In genomic region chr12:57548352-57548980, GRCm38 (mm10) we compare ENCODE assay signal across 11 mouse cellular contexts. TPM values are rescaled to one million over a fixed set of nuclear protein-coding genes. Genes with fewer than 3 reads are reported as not detected.
DNase-seq lines count a peak whose midpoint lies in the region; ATAC-seq lines count a peak whose summit lies in the region.
"Had no signal": no experiment of that assay in that cellular context is flagged by ENCODE, and none has a peak within 500 bp of the region (broad histone marks: within the 10 kb centered on the region; RNA-seq: fewer than 3 reads in every experiment).

No protein-coding gene starts in this region.

- peak overlapping the region; percentile 11 for H3K4me3 ChIP-seq in midbrain, embryonic 11.5 days (ENCODE audit: low read depth, low read length)
- no peak overlapping the region for H3K4me3 ChIP-seq in midbrain, embryonic 16.5 days (ENCODE audit: low read depth, low read length)
- peak overlapping the region; percentile 58 for H3K4me3 ChIP-seq in lung, embryonic 15.5 days
- H3K4me3 ChIP-seq in kidney, embryonic 14.5 days (ENCODE audit: low read length): no peak overlapping the region
- H3K4me3 ChIP-seq: embryonic facial prominence, embryonic 12.5 days; hindbrain, embryonic 15.5 days; limb, embryonic 15.5 days had no signal

- H3K27ac ChIP-seq in midbrain, embryonic 11.5 days (ENCODE audit: low read depth, low read length): no peak overlapping the region
- H3K27ac ChIP-seq in midbrain, embryonic 16.5 days (ENCODE audit: low read length): no peak overlapping the region
- H3K27ac ChIP-seq in lung, embryonic 15.5 days: peak overlapping the region; percentile 48
- H3K27ac ChIP-seq in kidney, embryonic 14.5 days (ENCODE audit: low read depth, low read length): no peak overlapping the region
- H3K27ac ChIP-seq: embryonic facial prominence, embryonic 12.5 days; hindbrain, embryonic 15.5 days; limb, embryonic 15.5 days had no signal

- H3K36me3 ChIP-seq in midbrain, embryonic 11.5 days (ENCODE audit: control insufficient read depth, insufficient read depth, low read length): no peaks in the 10 kb centered on the region
- H3K36me3 ChIP-seq in midbrain, embryonic 16.5 days (ENCODE audit: control insufficient read depth, insufficient read depth, low read length): no peaks in the 10 kb centered on the region
- H3K36me3 ChIP-seq in lung, embryonic 15.5 days: no peaks in the 10 kb centered on the region
- H3K36me3 ChIP-seq in kidney, embryonic 14.5 days (ENCODE audit: control insufficient read depth, insufficient read depth, low read length): no peaks in the 10 kb centered on the region
- H3K36me3 ChIP-seq: embryonic facial prominence, embryonic 12.5 days; hindbrain, embryonic 15.5 days; limb, embryonic 15.5 days had no signal

- under 1% methylated on average over 20 of the region's 20 CpGs for WGBS in midbrain, embryonic 11.5 days
- 1% methylated on average over 20 of the region's 20 CpGs for WGBS in midbrain, embryonic 16.5 days
- WGBS in lung, embryonic 15.5 days: 2% methylated on average over 20 of the region's 20 CpGs
- under 1% methylated on average over 20 of the region's 20 CpGs for WGBS in kidney, embryonic 14.5 days

- ATAC-seq in midbrain, embryonic 11.5 days (ENCODE audit: low FRiP score): no peak
- no peak for ATAC-seq in midbrain, embryonic 16.5 days
- no peak; the same call in 1 of the 2 replicates for ATAC-seq in lung, embryonic 15.5 days (ENCODE audit: borderline replicate concordance, extremely low read depth, low FRiP score, low TSS enrichment)
- ATAC-seq in monocyte, adult 5-6 weeks (replicated peaks; ENCODE audit: insufficient number of reproducible peaks, low FRiP score, low TSS enrichment, poor library complexity, severe bottlenecking): no peak
- no peak for ATAC-seq in kidney, embryonic 14.5 days (ENCODE audit: low FRiP score, low TSS enrichment)

- H3K9ac ChIP-seq in midbrain, embryonic 11.5 days (ENCODE audit: low read length): no peak overlapping the region
- H3K9ac ChIP-seq in midbrain, embryonic 16.5 days (ENCODE audit: low read depth, low read length): no peak overlapping the region
- peak overlapping the region; percentile 8; the same call in 1 of the 2 replicates for H3K9ac ChIP-seq in lung, embryonic 15.5 days
- H3K9ac ChIP-seq in kidney, embryonic 14.5 days (ENCODE audit: low read depth, low read length): no peak overlapping the region
- H3K9ac ChIP-seq: embryonic facial prominence, embryonic 12.5 days; hindbrain, embryonic 15.5 days; limb, embryonic 15.5 days had no signal

- no peaks in the 10 kb centered on the region for H3K9me3 ChIP-seq in midbrain, embryonic 11.5 days (ENCODE audit: control insufficient read depth, low read length)
- H3K9me3 ChIP-seq in midbrain, embryonic 16.5 days (replicated peaks; ENCODE audit: control insufficient read depth, low read length, poor library complexity, severe bottlenecking): no peaks in the 10 kb centered on the region
- no peaks in the 10 kb centered on the region for H3K9me3 ChIP-seq in lung, embryonic 15.5 days
- no peaks in the 10 kb centered on the region for H3K9me3 ChIP-seq in kidney, embryonic 14.5 days (ENCODE audit: control insufficient read depth, low read length)
- H3K9me3 ChIP-seq: embryonic facial prominence, embryonic 12.5 days; hindbrain, embryonic 15.5 days; limb, embryonic 15.5 days had no signal

- peak overlapping the region; percentile 36; the same call in 1 of the 2 replicates for H3K4me2 ChIP-seq in midbrain, embryonic 11.5 days
- no peak overlapping the region for H3K4me2 ChIP-seq in midbrain, embryonic 16.5 days (ENCODE audit: low read length)
- H3K4me2 ChIP-seq in lung, embryonic 15.5 days: peak overlapping the region; percentile 90
- H3K4me2 ChIP-seq in kidney, embryonic 14.5 days (replicated peaks; ENCODE audit: low read depth, low read length): no peak overlapping the region
- H3K4me2 ChIP-seq: embryonic facial prominence, embryonic 12.5 days; hindbrain, embryonic 15.5 days; limb, embryonic 15.5 days had no signal

- H3K4me1 ChIP-seq in midbrain, embryonic 11.5 days (ENCODE audit: control insufficient read depth, insufficient read depth, low read length): peaks cover 17% of the 10 kb centered on the region; the same call in 1 of the 2 replicates
- peaks cover 5% of the 10 kb centered on the region; the same call in 1 of the 2 replicates for H3K4me1 ChIP-seq in midbrain, embryonic 16.5 days (ENCODE audit: control insufficient read depth, insufficient read depth, low read length)
- peaks cover 12% of the 10 kb centered on the region for H3K4me1 ChIP-seq in lung, embryonic 15.5 days
- peaks cover 10% of the 10 kb centered on the region; the same call in 1 of the 2 replicates for H3K4me1 ChIP-seq in kidney, embryonic 14.5 days (ENCODE audit: control insufficient read depth, insufficient read depth, low read length)

- H3K27me3 ChIP-seq in midbrain, embryonic 11.5 days (ENCODE audit: control insufficient read depth, insufficient read depth, low read length): peaks cover 90% of the 10 kb centered on the region
- H3K27me3 ChIP-seq in midbrain, embryonic 16.5 days (ENCODE audit: control insufficient read depth, insufficient read depth, low read depth, low read length): peaks cover 77% of the 10 kb centered on the region
- peaks cover 97% of the 10 kb centered on the region for H3K27me3 ChIP-seq in lung, embryonic 15.5 days
- H3K27me3 ChIP-seq in kidney, embryonic 14.5 days (ENCODE audit: control insufficient read depth, insufficient read depth, low read length): peaks cover 92% of the 10 kb centered on the region

- peak; percentile 75 for DNase-seq in embryo, embryonic 10 days (ENCODE audit: low spot score)
- DNase-seq in embryo, embryonic 9.5 days (ENCODE audit: extremely low spot score): no peak
- peak; percentile 95 for DNase-seq in midbrain, embryonic 11.5 days (ENCODE audit: low spot score, missing footprints)
- DNase-seq in spleen, postnatal 36 days (ENCODE audit: low spot score in 2 of 2): no peak

RNA-seq across cellular contexts. Expression of gene Foxa1, which starts 1.8 kb away (rescaled TPM):
- polyA plus RNA-seq in midbrain, embryonic 11.5 days (2014; fragmentation: Nextera tagmentation; extraction: Ambion mirVana): 6.8 and 10.5 TPM in 2 replicates
- 1.1 and 1.8 TPM in 2 replicates for polyA plus RNA-seq in midbrain, embryonic 16.5 days (2015; fragmentation: Nextera tagmentation; extraction: Ambion mirVana)
- 14.8 and 18.0 TPM in 2 replicates for polyA plus RNA-seq in lung, embryonic 15.5 days (2015; fragmentation: Nextera tagmentation; extraction: Ambion mirVana)
- not detected in 3 replicates for total RNA-seq in monocyte, adult 5-6 weeks (2017)
- 1.5 and 1.6 TPM in 2 replicates for polyA plus RNA-seq in kidney, embryonic 14.5 days (2014; fragmentation: Nextera tagmentation; extraction: Ambion mirVana)
- polyA plus RNA-seq: limb, embryonic 15.5 days had no signal

RNA-seq across cellular contexts. Expression of gene Ttc6, which starts 15.4 kb away (rescaled TPM):
- 2.6 and 2.9 TPM in 2 replicates for polyA plus RNA-seq in midbrain, embryonic 11.5 days (2014; fragmentation: Nextera tagmentation; extraction: Ambion mirVana)
- 1.1 and 1.3 TPM in 2 replicates for polyA plus RNA-seq in midbrain, embryonic 16.5 days (2015; fragmentation: Nextera tagmentation; extraction: Ambion mirVana)
- polyA plus RNA-seq in lung, embryonic 15.5 days (2015; fragmentation: Nextera tagmentation; extraction: Ambion mirVana): 5.9 and 7.4 TPM in 2 replicates
- 0.19 TPM in 1 of 3 replicates, not detected in the others for total RNA-seq in monocyte, adult 5-6 weeks (2017)
- polyA plus RNA-seq in kidney, embryonic 14.5 days (2014; fragmentation: Nextera tagmentation; extraction: Ambion mirVana): 0.22 and 0.47 TPM in 2 replicates

Comparison
In these comparisons a context has a peak if more than half of its experiments do, and no peak if none do; other contexts are left out.
1. DNase-seq: peak in embryo, embryonic 10 days (single experiment) and midbrain, embryonic 11.5 days (single experiment); none in embryo, embryonic 9.5 days (single experiment) and spleen, postnatal 36 days (0 of 2).
2. H3K4me2 ChIP-seq: peak in midbrain, embryonic 11.5 days (single experiment) and lung, embryonic 15.5 days (single experiment); none in midbrain, embryonic 16.5 days (single experiment) and kidney, embryonic 14.5 days (single experiment).
3. H3K4me3 ChIP-seq: peak in midbrain, embryonic 11.5 days (single experiment) and lung, embryonic 15.5 days (single experiment); none in midbrain, embryonic 16.5 days (single experiment) and kidney, embryonic 14.5 days (single experiment).